Comparison of ENCODE assay signal across 26 mouse cellular contexts in the genomic region with DNA sequence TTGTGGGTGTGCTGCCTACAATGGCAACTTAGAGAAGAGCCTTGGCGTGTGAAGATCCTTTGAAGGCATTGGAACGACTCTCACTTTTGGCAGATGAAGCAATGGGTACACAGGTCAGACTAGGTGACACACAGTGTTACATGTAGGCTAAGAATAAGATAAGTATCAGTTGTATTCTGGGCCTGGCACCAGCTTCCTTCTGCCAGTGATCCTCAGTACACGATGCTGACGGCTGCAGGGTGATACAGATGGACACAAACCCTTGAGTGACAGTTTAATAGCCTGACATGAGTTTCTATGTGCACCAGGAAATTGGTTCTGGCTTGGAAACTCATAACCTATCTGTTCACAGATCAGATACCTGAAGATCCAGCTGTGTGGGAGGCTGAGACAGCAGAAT.
DNase-seq lines count a peak whose midpoint lies in the region; TF ChIP-seq lines count a peak whose summit lies in the region.
"Had no signal": no experiment of that assay in that cellular context is flagged by ENCODE, and none has a peak within 500 bp of the region (broad histone marks: within the 10 kb centered on the region; RNA-seq: fewer than 3 reads in every experiment).

No protein-coding gene starts in this region.

- no peak for TF ChIP-seq POLR2A in embryonic fibroblast, embryonic 13.5 days (IDR thresholded peaks at IDR 0.05; ENCODE audit: low read depth, low read length)

- H3K9me3 ChIP-seq in heart, embryonic 10.5 days, result no peaks in the 10 kb centered on the region
- H3K9me3 ChIP-seq: embryonic facial prominence, embryonic 13.5 days; embryonic facial prominence, embryonic 15.5 days; forebrain, embryonic 10.5 days; forebrain, embryonic 12.5 days; G1E had no signal

- no peaks in the 10 kb centered on the region for H3K36me3 ChIP-seq in heart, embryonic 10.5 days
- H3K36me3 ChIP-seq: embryonic facial prominence, embryonic 13.5 days; embryonic facial prominence, embryonic 15.5 days; forebrain, embryonic 10.5 days; forebrain, embryonic 12.5 days; G1E had no signal

- no peak overlapping the region for H3K4me3 ChIP-seq in gastrocnemius, adult 2 months
- H3K4me3 ChIP-seq in heart, embryonic 10.5 days, result no peak overlapping the region
- H3K4me3 ChIP-seq in embryonic fibroblast, embryonic 13.5 days (ENCODE audit: insufficient read depth, low read length), result no peak overlapping the region
- H3K4me3 ChIP-seq: embryonic facial prominence, embryonic 13.5 days; embryonic facial prominence, embryonic 15.5 days; forebrain, embryonic 10.5 days; forebrain, embryonic 12.5 days had no signal

- H3K27me3 ChIP-seq in heart, embryonic 10.5 days (ENCODE audit: insufficient read depth, poor library complexity, severe bottlenecking), result no peaks in the 10 kb centered on the region
- H3K27me3 ChIP-seq: CH12.LX; embryonic facial prominence, embryonic 13.5 days; embryonic facial prominence, embryonic 15.5 days; forebrain, embryonic 12.5 days; Patski had no signal

- H3K27ac ChIP-seq in gastrocnemius, adult 2 months, result no peak overlapping the region
- H3K27ac ChIP-seq in heart, embryonic 10.5 days, result no peak overlapping the region
- 0 out of 2 replicates have a peak overlapping the region, but pooled peaks have one; percentile 24 for H3K27ac ChIP-seq in embryonic fibroblast, embryonic 13.5 days (ENCODE audit: insufficient read depth, low read length)
- H3K27ac ChIP-seq: embryonic facial prominence, embryonic 13.5 days; embryonic facial prominence, embryonic 15.5 days; forebrain, embryonic 10.5 days; forebrain, embryonic 12.5 days had no signal

- H3K4me1 ChIP-seq in heart, embryonic 10.5 days, result no peaks in the 10 kb centered on the region
- no peaks in the 10 kb centered on the region for H3K4me1 ChIP-seq in embryonic fibroblast, embryonic 13.5 days (ENCODE audit: control insufficient read depth, insufficient read depth, low read length)
- H3K4me1 ChIP-seq: embryonic facial prominence, embryonic 13.5 days; embryonic facial prominence, embryonic 15.5 days; forebrain, embryonic 12.5 days had no signal

- no peak for TF ChIP-seq CTCF in gastrocnemius, adult 2 months (IDR thresholded peaks at IDR 0.05)
- no peak for TF ChIP-seq CTCF in embryonic fibroblast, embryonic 13.5 days (IDR thresholded peaks at IDR 0.05; ENCODE audit: borderline replicate concordance, insufficient read depth, low read length)

- intact Hi-C loops in gastrocnemius, adult 2 months (cut with DNase I), result no loop called here
- intact Hi-C loops in gastrocnemius, postnatal 36 days (cut with DNase I), result no loop called here

- WGBS in heart, embryonic 10.5 days, result 80% methylated on average over 4 of the region's 4 CpGs

- DNase-seq in gastrocnemius, adult 2 months, result peak; percentile 32
- DNase-seq in gastrocnemius, postnatal 36 days, result no peak
- DNase-seq in heart, embryonic 10.5 days (ENCODE audit: low spot score), result peak; percentile 6
- DNase-seq in heart, adult 9 months (ENCODE audit: low spot score in 2 of 2), result no peak
- peak; percentile 88 for DNase-seq in gonadal fat pad, adult 2 months (ENCODE audit: low read depth)
- no peak for DNase-seq in adrenal gland, postnatal 4 days (ENCODE audit: low spot score in 2 of 2)
- DNase-seq in kidney, postnatal 25 days, result no peak
- DNase-seq: adrenal gland, adult 8-10 months; adrenal gland, postnatal 14 days; adrenal gland, postnatal 36 days; B cell, adult 2 months; cerebellum, adult 11 months; cerebellum, adult 18-20 months; cerebellum, adult 8-10 months; cerebellum, adult 9-11 months; cerebellum, postnatal 14 days; cerebellum, postnatal 36 days; embryo, embryonic 11 days had no signal

Comparison
In these comparisons a context has a peak if more than half of its experiments do, and no peak if none do; other contexts are left out.
1. DNase-seq: peak in gastrocnemius, adult 2 months (single experiment), heart, embryonic 10.5 days (single experiment) and gonadal fat pad, adult 2 months (single experiment); none in gastrocnemius, postnatal 36 days (0 of 2), heart, adult 9 months (0 of 2), adrenal gland, postnatal 4 days (0 of 2) and kidney, postnatal 25 days (0 of 2).